Mouse (Mus musculus): ENCODE results near the gene Sox12.

Sox12 gene

GRCm38 (mm10) chr2:152357254-152357653 lies 40.6 kb downstream of the Sox12 start:
- DNase-seq (ENCODE audit: low spot score), result no peak

DNA sequence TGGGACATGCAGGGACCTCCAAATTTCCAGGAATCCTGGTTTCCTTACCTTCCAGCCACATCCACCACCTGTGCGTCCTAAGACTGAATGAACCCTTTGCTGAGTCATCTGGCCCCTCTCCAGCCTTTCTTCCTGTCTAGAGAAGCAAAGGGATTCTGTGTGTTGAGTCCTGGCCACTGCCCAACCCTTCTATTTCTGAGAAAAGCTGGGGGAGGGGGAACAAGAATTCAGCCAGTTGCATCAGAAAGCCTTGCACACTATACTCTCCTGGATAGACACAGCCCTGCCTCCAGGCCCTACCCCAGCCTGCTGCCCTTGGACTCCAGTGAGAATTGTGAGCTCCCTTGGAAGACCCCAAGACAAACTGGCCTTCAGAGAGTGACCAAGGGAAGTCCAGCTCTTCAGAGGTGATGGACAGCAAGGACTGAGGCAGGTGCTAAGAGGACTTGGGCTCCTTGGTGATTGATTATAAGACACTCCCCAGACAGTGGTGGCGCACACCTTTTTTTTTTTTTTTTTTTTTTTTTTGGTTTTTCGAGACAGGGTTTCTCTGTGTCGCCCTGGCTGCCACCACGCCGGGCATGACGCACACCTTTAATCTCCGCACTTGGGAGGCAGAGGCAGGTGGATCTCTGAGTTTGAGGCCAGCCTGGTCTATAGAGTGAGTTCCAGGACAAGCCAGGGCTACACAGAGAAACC lies 47.9 kb downstream of the Sox12 start:
- DNase-seq (ENCODE audit: low spot score), result no peak

DNA sequence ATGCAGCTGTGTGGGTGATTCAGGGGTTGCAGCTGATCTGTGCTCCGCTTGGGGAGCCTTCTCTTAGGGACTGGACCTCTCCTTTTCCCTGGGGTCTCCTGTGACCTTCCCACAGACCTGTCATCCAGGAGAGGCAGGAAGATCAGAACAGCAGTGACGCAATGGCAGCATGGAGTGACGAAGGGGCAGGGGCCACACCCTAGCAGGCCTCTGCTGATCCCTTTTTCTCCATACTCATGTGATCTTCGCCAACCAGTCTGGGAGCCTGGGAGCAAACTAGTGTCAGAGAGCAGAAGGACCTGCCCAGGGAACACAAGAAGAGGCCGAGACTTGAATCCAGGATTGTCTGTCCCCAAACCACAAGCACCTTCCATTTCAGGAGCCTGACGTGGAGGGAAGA lies 48.7 kb downstream of the Sox12 start:
- DNase-seq (ENCODE audit: low spot score), result no peak

- no peak for DNase-seq (ENCODE audit: low spot score)
Measured at GRCm38 (mm10) chr2:152347722-152348121, 50.1 kb downstream of the Sox12 start.

- no peak for DNase-seq (ENCODE audit: low spot score)
Measured at GRCm38 (mm10) chr2:152346776-152347465, 50.9 kb downstream of the Sox12 start.

GRCm38 (mm10) chr2:152345393-152345792 lies 52.5 kb downstream of the Sox12 start:
- DNase-seq (ENCODE audit: low spot score), result peak; percentile 52

- no peak for DNase-seq (ENCODE audit: low spot score)
Measured at GRCm38 (mm10) chr2:152344909-152345308, 53.0 kb downstream of the Sox12 start.

- no peak for DNase-seq (ENCODE audit: low spot score)
Measured at GRCm38 (mm10) chr2:152344361-152344760, 53.5 kb downstream of the Sox12 start.
